Mouse (Mus musculus) neural tube, embryonic 14.5 days (tissue): ENCODE results near the gene Trip11. TPM values are rescaled to one million over a fixed set of nuclear protein-coding genes. Genes with fewer than 3 reads are reported as not detected.

Experiments
- ATAC-seq: fragments of 200-750 bp; cut with Nextera tagmentation; 2 replicates; pipeline ENCODE4 v1.8.0; 2017; ENCODE audit warnings: low read depth, mild to moderate bottlenecking, moderate TSS enrichment, moderate library complexity
- H3K27ac ChIP-seq: fragments of 300-500 bp; sonication (generic); 2 replicates; pipeline ENCODE4 v1.5.1; 2014; ENCODE audit warnings: low read depth, mild to moderate bottlenecking, control low read depth, low read length, moderate library complexity, mixed read lengths
- H3K27me3 ChIP-seq: fragments of 300-500 bp; sonication (generic); 2 replicates; pipeline ENCODE4 v1.6.1; 2014; ENCODE audit warnings: low read length; ENCODE audit not compliant: control insufficient read depth, insufficient read depth
- H3K36me3 ChIP-seq: fragments of 300-500 bp; sonication (generic); 2 replicates; pipeline ENCODE4 v1.6.1; 2014; ENCODE audit warnings: low read length, mixed read lengths; ENCODE audit not compliant: control insufficient read depth, insufficient read depth
- H3K4me1 ChIP-seq: fragments of 300-500 bp; sonication (generic); 2 replicates; pipeline ENCODE4 v1.6.1; 2014; ENCODE audit warnings: low read length; ENCODE audit not compliant: control insufficient read depth, insufficient read depth
- H3K4me2 ChIP-seq: fragments of 300-500 bp; sonication (generic); 2 replicates; pipeline ENCODE4 v1.6.1; 2014; ENCODE audit warnings: mild to moderate bottlenecking, low read depth, low read length, control low read depth
- H3K4me3 ChIP-seq: fragments of 300-500 bp; sonication (generic); 2 replicates; pipeline ENCODE4 v1.5.1; 2014; ENCODE audit warnings: low read depth, low read length, control low read depth, mixed read lengths
- H3K9ac ChIP-seq: fragments of 300-500 bp; sonication (generic); replicated peaks from 2 replicates; pipeline ENCODE4 v1.6.1; 2014; ENCODE audit warnings: low read depth, mild to moderate bottlenecking, control low read depth, low read length, mixed read lengths
- H3K9me3 ChIP-seq: fragments of 300-500 bp; sonication (generic); 2 replicates; pipeline ENCODE4 v1.6.1; 2016; ENCODE audit warnings: low read length; ENCODE audit not compliant: control insufficient read depth
- WGBS: fragments of 180-500 bp; shearing (Covaris S2); extraction: QIAGEN DNeasy Blood & Tissue Kit; methylation state at CpG from one replicate; pipeline ENCODE4 v1.1.7; 2014; 5-methylcytosine and 5-hydroxymethylcytosine counted together
- polyA plus RNA-seq: library from polyadenylated mRNA; unstranded; fragments of >200 nt; fragmentation: Nextera tagmentation; extraction: Ambion mirVana; gene quantifications from 2 replicates; pipeline ENCODE4 v1.2.1, GENCODE M21; 2014

Gene Trip11
- polyA plus RNA-seq, 1 experiment from 2014 or later = 31.9 TPM

DNA sequence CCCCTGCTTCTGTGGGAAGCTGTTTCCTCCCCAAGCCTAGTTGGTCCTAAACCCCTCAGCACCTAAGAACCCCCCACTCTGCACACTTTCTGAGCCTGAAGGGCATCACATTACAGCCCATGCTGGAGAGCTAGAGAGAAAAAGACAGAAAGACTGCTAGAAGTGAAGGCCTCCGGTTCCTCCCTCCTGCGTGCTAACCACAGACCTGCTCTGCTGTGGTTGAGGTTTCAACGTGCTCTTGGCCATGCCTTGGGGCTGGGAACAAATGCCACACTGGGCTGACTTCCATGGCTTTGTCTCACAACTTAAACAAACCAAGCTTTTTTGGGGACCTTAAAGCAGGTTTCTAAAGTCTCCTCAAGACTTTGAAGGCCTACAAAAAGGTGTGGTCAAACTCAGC, 110.6 kb downstream of the Trip11 start:
- WGBS = 92% methylated on average over 3 of the region's 3 CpGs
- no peaks in the 10 kb centered on the region for H3K4me1 ChIP-seq
- H3K27me3 ChIP-seq = no peaks in the 10 kb centered on the region
- H3K4me3 ChIP-seq = no peak overlapping the region
- no peak overlapping the region for H3K4me2 ChIP-seq
- no peaks in the 10 kb centered on the region for H3K36me3 ChIP-seq
- H3K9me3 ChIP-seq = no peaks in the 10 kb centered on the region
- H3K27ac ChIP-seq = no peak overlapping the region
- ATAC-seq = no peak
- H3K9ac ChIP-seq = no peak overlapping the region

DNA sequence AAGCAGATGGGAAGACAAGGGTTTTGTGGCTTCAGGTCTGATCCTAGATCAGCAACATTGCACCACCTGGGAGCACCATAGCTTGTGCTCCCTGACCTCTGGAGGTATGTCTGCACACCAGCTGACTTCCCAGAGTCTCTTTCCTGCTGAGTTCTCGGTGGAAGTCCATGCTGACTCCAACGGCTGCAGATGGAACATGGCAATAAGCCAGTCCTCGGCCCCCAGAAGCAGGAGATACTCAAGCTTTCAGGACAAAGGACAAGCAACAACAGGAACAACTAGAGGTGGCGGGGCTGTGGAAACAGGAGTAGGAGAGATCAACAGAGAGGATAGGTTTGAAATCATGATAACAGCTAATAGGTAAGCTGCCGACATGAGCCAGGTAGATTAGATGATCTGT, 111.3 kb downstream of the Trip11 start:
- no peaks in the 10 kb centered on the region for H3K36me3 ChIP-seq
- WGBS = 70% methylated on average over 5 of the region's 5 CpGs
- H3K4me1 ChIP-seq = no peaks in the 10 kb centered on the region
- no peak for ATAC-seq
- H3K27ac ChIP-seq = no peak overlapping the region
- no peak overlapping the region for H3K4me2 ChIP-seq
- H3K27me3 ChIP-seq = no peaks in the 10 kb centered on the region
- H3K4me3 ChIP-seq = no peak overlapping the region
- no peaks in the 10 kb centered on the region for H3K9me3 ChIP-seq
- H3K9ac ChIP-seq = no peak overlapping the region

GRCm38 (mm10) chr12:101801051-101801450, 112.0 kb downstream of the Trip11 start:
- 79% methylated on average over 3 of the region's 3 CpGs for WGBS
- Histone ChIP-seq H3K4me2 (no peak overlapping the region), H3K9ac (no peak overlapping the region), H3K27me3 (no peaks in the 10 kb centered on the region), H3K36me3 (no peaks in the 10 kb centered on the region), H3K9me3 (no peaks in the 10 kb centered on the region), H3K27ac (no peak overlapping the region), H3K4me3 (no peak overlapping the region), H3K4me1 (no peaks in the 10 kb centered on the region)
- ATAC-seq = no peak

GRCm38 (mm10) chr12:101798189-101798922, 114.7 kb downstream of the Trip11 start:
- no peaks in the 10 kb centered on the region for H3K9me3 ChIP-seq
- 62% methylated on average over 7 of the region's 7 CpGs for WGBS

GRCm38 (mm10) chr12:101794458-101794857, 118.6 kb downstream of the Trip11 start:
- Histone ChIP-seq H3K27me3 (no peaks in the 10 kb centered on the region), H3K27ac (no peak overlapping the region; the same call in 1 of the 2 replicates), H3K36me3 (no peaks in the 10 kb centered on the region), H3K4me3 (no peak overlapping the region), H3K9me3 (no peaks in the 10 kb centered on the region), H3K9ac (no peak overlapping the region), H3K4me2 (no peak overlapping the region), H3K4me1 (no peaks in the 10 kb centered on the region)
- no peak for ATAC-seq
- 90% methylated on average over 3 of the region's 3 CpGs for WGBS

More at GRCm38 (mm10) chr12:101798189-101798922, 114.7 kb downstream of the Trip11 start:
- Histone ChIP-seq H3K4me1 (no peaks in the 10 kb centered on the region), H3K9ac (no peak overlapping the region), H3K4me3 (no peak overlapping the region), H3K4me2 (no peak overlapping the region), H3K27ac (no peak overlapping the region), H3K36me3 (no peaks in the 10 kb centered on the region), H3K27me3 (no peaks in the 10 kb centered on the region)
- ATAC-seq = no peak

DNA sequence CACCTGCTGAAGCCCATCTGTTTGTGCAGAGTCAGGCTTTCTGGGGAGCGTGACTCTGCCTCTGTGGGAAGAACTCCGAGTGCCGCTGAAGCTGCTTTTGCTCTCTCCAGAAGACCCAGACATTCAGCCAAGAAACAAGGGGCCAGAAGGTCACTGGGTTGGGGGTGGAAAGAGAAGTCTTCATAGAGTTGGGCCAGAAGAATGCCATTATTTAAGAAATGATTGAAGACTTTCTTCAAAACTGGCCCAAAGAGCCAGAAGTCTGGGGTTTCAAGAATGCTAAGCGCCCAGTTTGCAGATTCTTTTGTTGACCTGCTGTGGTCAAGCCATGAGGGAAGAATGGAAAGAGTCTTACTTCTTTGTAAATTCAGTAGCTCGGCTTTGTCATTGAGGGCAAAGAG, 119.8 kb downstream of the Trip11 start:
- WGBS = 81% methylated on average over 5 of the region's 5 CpGs
- Histone ChIP-seq H3K4me1 (no peaks in the 10 kb centered on the region), H3K4me3 (no peak overlapping the region), H3K36me3 (no peaks in the 10 kb centered on the region), H3K4me2 (no peak overlapping the region), H3K9me3 (no peaks in the 10 kb centered on the region), H3K27me3 (no peaks in the 10 kb centered on the region), H3K9ac (no peak overlapping the region), H3K27ac (no peak overlapping the region)
- no peak for ATAC-seq

GRCm38 (mm10) chr12:101792684-101793083, 120.4 kb downstream of the Trip11 start:
- no peak for ATAC-seq
- H3K27me3 ChIP-seq = no peaks in the 10 kb centered on the region
- H3K4me1 ChIP-seq = no peaks in the 10 kb centered on the region
- 93% methylated on average over 4 of the region's 4 CpGs for WGBS
- H3K9ac ChIP-seq = no peak overlapping the region
- no peak overlapping the region for H3K4me3 ChIP-seq
- no peaks in the 10 kb centered on the region for H3K9me3 ChIP-seq
- H3K27ac ChIP-seq = no peak overlapping the region
- H3K36me3 ChIP-seq = no peaks in the 10 kb centered on the region
- H3K4me2 ChIP-seq = no peak overlapping the region

DNA sequence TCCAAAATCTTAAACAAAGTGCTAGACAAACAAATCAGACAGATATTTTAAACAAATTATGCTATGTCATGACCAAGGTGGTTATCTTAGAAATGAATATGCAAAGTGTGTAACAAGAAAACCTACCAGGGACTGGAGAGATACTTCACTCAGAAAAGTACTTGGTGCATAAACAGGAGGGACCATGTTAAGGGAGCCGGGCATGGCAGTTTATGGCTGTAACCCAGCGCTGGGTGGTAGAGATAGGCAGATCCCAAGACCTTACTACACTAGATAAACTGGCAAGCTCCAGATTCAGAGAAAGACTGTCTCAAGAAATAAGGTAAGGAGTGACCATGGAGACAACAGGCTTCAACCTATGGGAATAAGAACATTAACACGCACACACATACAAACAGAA, 123.3 kb downstream of the Trip11 start:
- Histone ChIP-seq H3K9me3 (no peaks in the 10 kb centered on the region), H3K36me3 (no peaks in the 10 kb centered on the region), H3K9ac (no peak overlapping the region), H3K27me3 (no peaks in the 10 kb centered on the region), H3K4me2 (no peak overlapping the region), H3K4me1 (no peaks in the 10 kb centered on the region), H3K27ac (no peak overlapping the region), H3K4me3 (no peak overlapping the region)
- ATAC-seq = no peak
- 96% methylated on average over 3 of the region's 3 CpGs for WGBS

DNA sequence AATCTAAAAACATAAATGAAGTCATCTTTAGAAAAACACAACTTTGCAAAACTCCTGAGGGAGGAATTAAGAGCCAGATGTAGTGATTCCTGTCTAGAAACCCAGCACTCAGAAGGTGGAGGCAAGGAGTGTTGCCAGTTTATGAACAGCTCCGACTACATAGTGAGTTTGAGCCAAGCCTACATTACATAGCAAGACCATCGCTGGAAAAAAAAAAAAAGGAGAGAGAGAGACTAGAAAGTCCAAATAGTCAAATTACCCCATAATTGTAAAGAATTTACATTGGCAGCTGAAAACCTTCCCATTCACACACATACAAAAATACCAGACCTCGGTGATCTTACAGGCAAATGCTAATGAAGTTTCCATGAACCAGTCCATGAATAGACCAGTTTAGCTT, 123.8 kb downstream of the Trip11 start:
- no peaks in the 10 kb centered on the region for H3K9me3 ChIP-seq
- H3K9ac ChIP-seq = no peak overlapping the region
- H3K27me3 ChIP-seq = no peaks in the 10 kb centered on the region
- 77% methylated on average over 3 of the region's 3 CpGs for WGBS
- H3K4me3 ChIP-seq = no peak overlapping the region
- no peaks in the 10 kb centered on the region for H3K36me3 ChIP-seq
- H3K4me1 ChIP-seq = no peaks in the 10 kb centered on the region
- H3K4me2 ChIP-seq = no peak overlapping the region
- ATAC-seq = no peak
- H3K27ac ChIP-seq = no peak overlapping the region
